Mouse (Mus musculus): ENCODE data around the gene Dpy19l1.

GRCm38 (mm10) chr9:24434901-24435300 is 68.0 kb downstream of the Dpy19l1 start:
- TF ChIP-seq ZC3H11A (IDR thresholded peaks at IDR 0.05; ENCODE audit: borderline replicate concordance, low read depth, low read length) (no peak), MAFK (IDR thresholded peaks at IDR 0.05; ENCODE audit: insufficient read depth, low read depth, low read length) (no peak), HCFC1 (IDR thresholded peaks at IDR 0.05; ENCODE audit: borderline replicate concordance, insufficient read depth, low read length) (no peak), ZNF384 (IDR thresholded peaks at IDR 0.05; ENCODE audit: low read depth, low read length) (no peak)
